Mouse (Mus musculus) gastrocnemius, postnatal 25 days (tissue): ENCODE results near the gene Kif18a. TPM values are rescaled to one million over a fixed set of nuclear protein-coding genes. Genes with fewer than 3 reads are reported as not detected.

Experiments
- DNase-seq: peaks from one replicate; pipeline ENCODE4 v3.0.0; 2022
- total RNA-seq, 2 experiments: library from RNA; stranded (reverse); gene quantifications; 1 replicate in 1 of 2; 2 replicates in 1 of 2; pipeline ENCODE4 v1.2.3; 2021

Gene Kif18a
- total RNA-seq, 2 experiments from 2014 or later, result 0.59 to 1.0 TPM

DNA sequence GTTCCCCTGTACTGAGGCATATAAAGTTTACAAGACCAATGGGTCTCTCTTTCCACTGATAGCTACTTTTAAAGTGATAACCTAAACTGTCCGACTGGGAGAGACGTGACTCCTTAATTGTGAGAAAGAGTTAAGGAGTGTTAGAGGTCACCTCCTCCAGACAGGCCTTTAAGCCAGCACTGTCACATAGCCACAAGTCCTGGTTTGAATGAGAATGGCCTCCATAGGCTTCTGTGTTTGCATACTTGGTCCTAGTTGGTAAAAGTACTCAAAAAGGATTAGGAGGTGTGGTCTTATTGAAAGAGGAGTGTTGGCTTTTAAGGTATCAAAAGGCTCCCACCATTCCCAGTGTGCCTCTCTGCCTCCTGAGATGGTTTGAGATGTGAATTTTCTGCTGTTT is 94.3 kb downstream of the Kif18a start:
- DNase-seq, result no peak

DNA sequence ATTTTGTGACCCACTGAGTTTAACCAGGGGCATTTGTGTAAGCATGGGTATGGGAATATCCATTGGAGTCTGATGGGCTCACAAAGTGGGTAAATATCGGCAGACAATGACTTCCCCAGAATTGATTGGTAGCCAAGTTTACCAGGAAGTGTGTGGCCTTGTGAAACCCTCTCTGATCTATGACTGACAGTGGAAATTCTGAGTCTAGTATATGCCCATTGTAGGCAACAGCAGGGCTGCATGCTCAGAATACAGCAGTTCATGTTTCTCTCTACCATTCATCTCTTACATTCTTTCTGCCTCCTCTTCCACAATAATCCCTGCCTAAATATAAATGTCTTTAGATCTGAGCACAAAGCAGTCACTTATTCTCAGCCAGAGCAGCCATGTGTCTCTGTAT is 103.5 kb downstream of the Kif18a start:
- DNase-seq, result no peak

- no peak for DNase-seq
These were observed 105.7 kb downstream of the Kif18a start for GRCm38 (mm10) chr2:109386211-109386610.

DNA sequence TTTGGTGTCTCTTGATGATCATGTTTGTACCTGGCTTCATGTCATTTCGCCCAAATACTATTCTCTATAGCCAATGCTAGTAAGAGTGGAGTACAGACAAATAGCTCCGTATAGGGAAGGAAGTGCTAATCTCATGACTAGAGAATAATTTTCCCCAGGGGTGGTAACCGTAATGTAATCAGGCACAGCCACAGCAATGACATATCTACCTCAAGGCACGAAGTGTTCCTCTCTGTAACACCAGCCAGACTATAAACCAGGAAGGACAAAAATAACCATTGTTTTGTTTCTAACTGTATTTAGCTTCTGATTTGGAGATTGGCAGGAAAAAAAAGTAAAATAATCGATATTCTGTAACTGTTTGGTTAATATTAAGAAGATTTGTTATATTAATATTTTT is 108.2 kb downstream of the Kif18a start:
- DNase-seq, result no peak

DNA sequence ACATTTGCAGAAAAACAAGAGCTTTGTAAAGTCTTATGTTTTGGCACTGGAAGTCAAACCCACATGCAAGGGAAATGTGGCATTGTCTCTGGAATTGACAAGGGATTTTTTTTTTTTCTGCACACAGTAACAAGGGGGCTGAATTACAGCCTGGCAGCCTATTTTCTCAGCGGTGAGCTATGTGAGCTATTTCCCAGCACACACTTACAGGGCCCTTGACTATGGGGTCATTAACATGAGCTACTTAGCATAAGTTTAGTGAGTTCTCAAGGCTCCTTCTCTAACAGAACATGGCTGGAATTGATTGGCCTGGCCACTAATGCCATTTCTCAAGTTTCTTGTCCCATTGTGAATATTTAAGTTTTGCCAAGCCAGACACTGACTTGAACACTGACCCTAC is 109.4 kb downstream of the Kif18a start:
- no peak for DNase-seq

Other genes starting within 250 kb of the Kif18a start
- 1 to 10 TPM; 5.3 to 6.6 TPM for gene Mettl15, start within 50 bp of the Kif18a start, total RNA-seq